Mouse (Mus musculus) regulatory T cell (primary cell): ENCODE data around the gene Ftsj3.
"Not testable (repeated sequence)": the region's sequence is repeated elsewhere in the genome, so short reads cannot be mapped to it uniquely, and the experiment has no call there.

Source experiments
- in situ Hi-C: fragments of 300-600 bp; cut with MboI, MseI; formaldehyde crosslinking; loops from one replicate; pipeline ENCODE4 v1.15.1; 2025; ENCODE audit warnings: high pct_unique_total_duplicates

The Ftsj3 gene

DNA sequence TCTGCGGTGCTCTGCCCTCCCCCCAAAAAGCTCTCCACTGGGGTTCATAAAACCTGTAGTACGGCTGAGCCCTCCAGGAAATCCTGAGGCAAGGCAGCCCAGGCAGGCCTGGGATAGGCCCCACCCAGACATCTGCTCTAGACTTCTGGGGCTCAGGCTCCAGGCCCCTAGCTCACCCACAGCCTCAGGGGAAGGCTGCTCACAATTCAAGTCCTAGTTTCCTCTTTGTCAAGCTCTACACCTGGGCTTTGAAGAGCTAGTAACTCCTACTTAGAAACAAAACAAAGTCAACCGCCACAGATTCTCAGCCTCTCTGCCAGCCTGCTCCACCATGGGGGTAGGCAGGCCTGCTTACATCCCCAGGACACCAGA, 13.2 kb upstream of the Ftsj3 start:
- in situ Hi-C loops = no loop called here

DNA sequence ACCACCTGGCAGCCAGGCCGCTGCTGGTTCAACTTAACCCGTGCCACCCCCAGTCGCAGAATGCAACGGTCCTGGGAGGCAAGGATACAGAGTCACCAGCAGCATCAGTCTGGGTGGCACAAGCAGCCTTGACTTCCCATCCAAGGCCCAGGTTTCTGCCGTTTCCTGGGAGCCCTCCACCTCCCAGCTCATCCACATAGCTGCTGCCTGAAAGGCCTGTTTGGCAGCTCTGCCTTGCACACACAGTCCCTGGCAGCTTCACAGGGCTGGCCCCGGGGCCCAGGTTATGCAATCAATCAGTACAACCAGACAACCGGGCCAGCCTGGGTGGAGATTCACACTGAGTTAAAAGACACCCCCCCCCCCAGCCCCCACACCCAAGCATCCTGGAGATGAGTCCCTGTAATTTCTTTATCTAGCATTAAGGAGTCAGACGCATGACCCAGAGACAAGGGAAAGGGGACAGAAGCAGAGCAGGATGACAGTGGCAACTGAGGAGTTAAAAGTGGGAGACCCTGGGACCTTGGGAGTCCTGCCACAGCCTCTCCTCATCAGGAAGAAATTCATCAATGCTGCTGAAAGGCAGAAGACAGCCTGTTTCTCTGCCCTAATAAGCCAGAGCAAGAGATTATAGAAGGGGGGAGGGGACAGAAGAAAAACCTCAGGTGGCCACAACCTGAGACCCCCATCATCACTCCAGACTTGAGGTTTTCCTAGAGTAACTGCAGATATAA, 12.6 kb upstream of the Ftsj3 start:
- in situ Hi-C loops = no loop called here

DNA sequence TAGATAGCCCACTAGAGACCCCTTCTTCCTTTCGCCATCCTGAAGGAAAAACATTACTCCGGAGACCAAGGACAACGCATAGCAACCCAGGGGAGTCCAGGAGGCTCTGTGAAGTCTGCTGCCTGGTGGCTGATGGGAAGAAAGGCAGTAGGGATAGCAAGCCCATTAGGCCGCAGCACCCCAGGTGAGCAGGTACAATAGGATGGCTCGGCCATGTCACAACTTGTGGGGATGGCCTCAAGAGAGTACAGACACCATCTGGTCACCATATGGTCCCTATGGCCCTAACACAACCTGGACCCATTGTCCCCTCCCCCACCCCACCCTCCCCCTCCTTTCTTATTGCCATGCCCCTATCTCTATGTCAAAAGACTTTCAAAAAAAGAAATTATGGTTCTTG, 12.0 kb upstream of the Ftsj3 start:
- in situ Hi-C loops = no loop called here

- in situ Hi-C loops = no loop called here
These were observed 11.5 kb upstream of the Ftsj3 start for GRCm38 (mm10) chr11:106267311-106267852.

GRCm38 (mm10) chr11:106266431-106266830, 10.6 kb upstream of the Ftsj3 start:
- in situ Hi-C loops = no loop called here

DNA sequence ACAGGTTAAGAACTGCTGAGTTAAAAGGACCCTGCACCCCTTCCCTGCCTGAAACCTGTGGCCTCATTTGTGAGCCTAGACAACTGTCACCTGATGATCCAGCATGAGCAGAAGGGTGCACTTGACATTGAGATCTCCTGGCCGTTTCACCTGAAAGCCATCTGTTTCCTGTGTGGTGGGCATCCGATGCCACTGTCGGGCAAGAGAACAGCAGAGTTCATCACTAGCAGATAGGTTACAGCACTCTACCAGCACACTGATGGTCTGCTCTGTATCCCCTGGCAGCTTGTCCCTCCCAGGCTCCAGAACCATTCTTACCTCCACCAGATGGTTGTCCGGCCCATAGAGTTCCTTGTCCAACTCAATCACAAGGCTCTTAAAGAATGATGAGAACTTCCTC, 9.7 kb upstream of the Ftsj3 start:
- in situ Hi-C loops = no loop called here

- in situ Hi-C loops = no loop called here
These were observed 9.1 kb upstream of the Ftsj3 start for GRCm38 (mm10) chr11:106264988-106265387.

DNA sequence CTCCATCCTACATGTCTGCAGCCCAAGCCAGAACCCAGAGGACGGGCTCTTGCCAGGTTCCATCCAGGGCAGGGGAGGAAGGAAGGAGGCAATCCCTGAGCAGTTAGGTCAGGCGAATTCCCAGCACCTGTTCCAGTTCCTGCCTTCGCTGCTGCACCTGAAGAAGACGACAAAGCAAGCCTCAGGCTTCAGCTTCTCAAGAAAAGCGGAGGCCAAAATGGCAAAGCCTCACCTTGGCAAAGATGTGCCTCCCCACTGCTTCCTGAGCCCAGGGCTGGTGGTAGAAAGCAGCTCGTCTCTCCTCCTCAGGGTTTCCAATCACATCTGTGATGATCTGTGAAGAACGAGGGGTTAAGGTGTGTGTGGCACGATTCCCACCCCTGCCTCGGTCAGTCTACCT, 8.1 kb upstream of the Ftsj3 start:
- in situ Hi-C loops = no loop called here

GRCm38 (mm10) chr11:106260826-106261450, 5.1 kb upstream of the Ftsj3 start:
- in situ Hi-C loops = no loop called here

DNA sequence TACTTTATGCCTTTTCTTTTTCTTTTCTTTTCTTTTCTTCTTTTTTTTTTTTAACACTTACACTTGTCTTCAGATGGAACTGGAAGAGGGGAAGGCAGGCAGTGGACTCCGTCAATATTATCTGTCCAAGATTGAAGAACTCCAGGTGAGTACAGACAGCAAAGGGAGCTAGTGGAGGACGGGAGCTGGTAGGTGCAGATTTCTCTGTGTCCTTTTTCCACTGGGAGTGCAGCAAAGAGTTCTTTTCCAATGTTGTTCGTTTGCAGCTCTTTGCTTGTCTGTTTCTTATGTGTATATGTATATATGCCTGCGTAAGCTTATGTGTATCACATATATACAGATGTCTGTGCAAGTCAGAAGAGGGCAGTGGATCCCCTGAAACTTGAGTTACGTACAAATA, 896 bp upstream of the Ftsj3 start:
- in situ Hi-C loops = no loop called here

DNA sequence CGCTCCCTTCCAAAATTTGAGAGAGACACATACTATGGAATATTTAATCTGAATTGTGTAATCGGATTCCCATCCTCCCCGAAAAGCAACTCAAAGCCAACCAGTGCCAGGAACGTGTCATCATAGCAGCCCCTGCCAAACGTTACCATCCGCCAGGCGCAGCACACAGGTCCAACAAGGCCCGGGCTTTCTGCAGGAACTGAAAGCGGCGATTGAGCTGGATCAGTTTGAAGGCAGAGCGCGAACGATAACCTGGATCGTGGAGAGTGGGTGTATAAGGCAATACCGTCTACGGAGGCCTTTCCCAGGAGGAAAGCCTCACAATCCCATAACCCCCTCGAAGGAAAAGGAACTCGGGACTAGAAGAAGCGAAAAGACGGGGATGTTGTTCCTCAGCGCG, 705 bp downstream of the Ftsj3 start:
- in situ Hi-C loops = no loop called here

DNA sequence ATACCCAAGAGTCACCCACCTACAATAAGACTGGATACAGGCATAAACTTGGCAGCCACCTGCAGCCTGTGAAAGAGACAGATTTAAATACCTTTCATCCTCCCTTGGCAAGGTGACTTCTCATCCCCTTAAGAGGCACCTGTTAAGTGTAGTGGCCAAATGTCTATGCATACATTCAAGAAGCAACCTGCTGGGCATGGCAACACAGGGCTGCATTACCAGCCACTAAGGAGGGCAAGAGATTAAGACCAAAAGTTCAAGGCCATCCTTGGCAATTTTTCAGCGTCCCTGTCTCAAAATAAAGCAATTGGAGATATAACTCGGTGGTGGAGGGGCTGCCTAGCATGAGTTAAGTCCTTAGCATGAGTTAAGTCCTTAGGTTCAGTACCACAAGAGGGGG, 1.1 kb downstream of the Ftsj3 start:
- in situ Hi-C loops = no loop called here

DNA sequence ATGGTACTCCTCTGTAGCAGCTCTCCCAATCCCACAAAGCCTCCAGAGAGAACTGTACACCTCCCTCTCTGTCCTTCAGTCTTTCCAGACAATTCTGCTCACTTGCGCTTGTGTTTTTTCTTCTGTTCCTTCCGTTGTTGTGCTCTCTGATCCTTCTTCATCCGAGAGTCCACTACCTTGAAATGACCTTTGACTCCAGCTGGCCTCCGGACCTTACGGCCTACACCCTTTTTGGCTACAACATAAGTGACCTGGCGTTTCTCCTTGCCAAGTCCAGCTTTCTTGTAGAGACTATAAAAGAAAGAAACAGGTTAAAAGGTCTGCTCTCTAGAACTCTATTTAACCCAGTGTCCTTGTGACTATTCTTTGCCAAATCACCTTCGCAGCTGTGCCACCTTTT, 6.6 kb downstream of the Ftsj3 start:
- in situ Hi-C loops = no loop called here

GRCm38 (mm10) chr11:106246834-106247233, 9.0 kb downstream of the Ftsj3 start:
- in situ Hi-C loops = no loop called here

- in situ Hi-C loops = not testable (repeated sequence)
These were observed 21.9 kb downstream of the Ftsj3 start for GRCm38 (mm10) chr11:106233978-106234377.

DNA sequence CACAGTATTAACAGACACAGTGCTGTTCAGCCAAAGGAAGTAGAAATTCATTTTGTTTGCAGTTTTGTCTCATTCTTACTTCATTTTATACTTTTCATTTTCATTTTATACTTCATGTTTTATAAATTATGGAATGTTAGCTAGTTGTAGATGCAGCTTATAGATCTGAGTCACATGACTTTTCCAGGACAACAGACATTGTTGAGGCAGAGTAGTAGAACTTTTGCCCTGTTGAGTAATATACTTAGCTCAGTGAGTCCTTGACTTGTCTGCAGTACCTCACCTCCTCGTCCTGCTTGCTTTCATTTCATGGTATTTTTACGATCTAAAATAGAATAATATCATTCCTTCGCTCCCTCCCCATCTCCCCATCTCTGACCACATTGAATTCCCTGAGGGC, 35.3 kb downstream of the Ftsj3 start:
- in situ Hi-C loops = no loop called here

- in situ Hi-C loops = no loop called here
These were observed 39.0 kb downstream of the Ftsj3 start, which contains the start of gene Ddx42 for GRCm38 (mm10) chr11:106216730-106217490. Gene Ddx42 (plus strand): TSS chr11:106216926.

DNA sequence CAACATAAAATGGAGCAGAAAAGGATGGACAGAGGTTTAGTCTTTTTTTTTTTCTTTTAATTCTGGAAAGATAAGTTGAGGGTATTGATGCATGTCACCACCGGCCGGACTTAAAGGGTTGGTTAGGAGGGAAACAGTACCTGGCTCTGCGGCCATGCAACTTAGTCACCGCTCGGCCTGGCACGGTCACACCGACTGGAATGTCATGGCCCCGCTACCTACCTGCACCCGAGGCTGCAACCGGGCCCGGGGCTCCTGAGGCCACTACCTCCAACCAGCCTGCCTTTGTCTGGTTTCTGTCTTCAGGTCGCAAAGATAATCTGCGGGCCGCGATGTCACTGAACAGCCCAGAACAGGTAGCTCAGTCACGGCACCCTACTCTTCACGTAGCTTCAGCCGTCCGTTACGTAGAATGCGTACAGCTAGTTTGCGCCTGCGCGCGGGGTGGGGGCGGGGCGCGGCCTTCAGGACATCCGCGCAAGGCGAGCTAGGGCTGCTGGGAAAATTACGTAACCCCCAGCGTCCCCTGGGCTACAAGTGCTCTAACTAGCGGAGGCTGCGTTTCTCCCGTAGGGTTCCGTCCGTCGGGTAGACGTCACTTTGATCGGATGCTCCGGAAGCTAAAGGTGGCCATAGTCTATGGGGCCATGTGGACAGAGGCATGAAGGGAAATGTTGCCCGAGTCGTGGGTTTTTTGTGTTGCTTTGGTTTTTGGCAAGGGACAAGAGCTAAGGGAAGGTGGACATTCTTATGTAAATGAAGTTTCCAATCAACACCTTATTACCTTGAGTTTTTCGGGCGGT, 39.8 kb downstream of the Ftsj3 start, which contains the start of gene Ccdc47:
Gene Ccdc47, minus strand, starts transcription at position 418 of the 803 bp plus-strand sequence.
- in situ Hi-C loops = no loop called here

- in situ Hi-C loops = no loop called here
These were observed 40.4 kb downstream of the Ftsj3 start for GRCm38 (mm10) chr11:106215450-106215859.

- in situ Hi-C loops = no loop called here
These were observed 41.0 kb downstream of the Ftsj3 start for GRCm38 (mm10) chr11:106214856-106215255.

DNA sequence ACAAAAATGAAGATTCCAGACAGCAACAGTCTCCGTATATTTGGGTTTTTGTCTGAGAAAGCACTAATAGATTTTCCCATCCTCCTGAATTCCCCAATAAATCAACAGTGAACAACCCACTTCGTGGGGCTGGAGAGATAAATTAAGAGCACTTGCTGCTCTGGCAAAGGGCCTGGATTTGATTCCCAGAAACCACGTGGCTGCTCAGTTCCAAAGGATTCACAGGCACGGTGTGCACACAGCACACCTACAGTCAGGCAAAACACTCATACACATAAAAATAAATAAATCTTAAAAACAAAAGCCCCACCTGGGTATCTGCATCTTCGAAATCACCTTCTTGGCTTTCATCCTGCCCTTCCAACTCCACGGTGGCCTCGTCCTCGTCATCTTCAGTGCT, 43.1 kb downstream of the Ftsj3 start:
- in situ Hi-C loops = no loop called here

DNA sequence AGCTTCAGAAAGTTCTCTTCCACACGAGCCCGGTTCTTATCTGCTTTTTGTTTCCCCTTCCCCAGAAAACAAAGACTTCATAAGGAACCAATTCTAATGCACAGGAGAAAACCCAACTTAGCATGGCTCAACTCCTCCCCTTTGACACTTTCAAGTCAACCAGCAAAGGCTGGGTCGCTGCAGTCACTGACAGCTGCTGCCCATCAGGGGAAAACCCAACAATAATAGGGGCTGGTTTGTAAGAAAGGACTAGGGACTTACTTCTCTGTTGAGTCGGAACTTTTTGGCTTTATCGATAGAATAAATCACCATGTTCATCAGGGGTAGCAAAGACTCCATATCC, 53.8 kb downstream of the Ftsj3 start, which contains the start of gene Strada:
Gene Strada, minus strand, starts transcription at position 46 of the 343 bp plus-strand sequence.
- in situ Hi-C loops = no loop called here
